In genomic region chr12:112977156-112977555, GRCm38 (mm10) we compare ENCODE assay signal across 8 mouse cellular contexts. TPM values are rescaled to one million over a fixed set of nuclear protein-coding genes. Genes with fewer than 3 reads are reported as not detected.
DNase-seq lines count a peak whose midpoint lies in the region; ATAC-seq and TF ChIP-seq lines count a peak whose summit lies in the region.

No protein-coding gene starts in this region.

- ATAC-seq in forebrain, embryonic 12.5 days (ENCODE audit: low FRiP score): no peak
- 0 out of 2 replicates have a peak, but pooled peaks have one; percentile 0 for ATAC-seq in liver, embryonic 14.5 days (ENCODE audit: insufficient read depth)

- H3K9ac ChIP-seq in forebrain, embryonic 12.5 days: peak overlapping the region; percentile 80
- peak overlapping the region; percentile 56 for H3K9ac ChIP-seq in liver, embryonic 14.5 days (replicated peaks)

- intact Hi-C loops in heart, postnatal 14 days (cut with DNase I): no loop called here

- 44% methylated on average over 12 of the region's 12 CpGs for WGBS in heart, embryonic 10.5 days
- 40% methylated on average over 12 of the region's 12 CpGs for WGBS in forebrain, embryonic 12.5 days
- WGBS in liver, embryonic 14.5 days (ENCODE audit: insufficient replicate concordance): 59% methylated on average over 12 of the region's 12 CpGs

- peak overlapping the region; percentile 89 for H3K4me2 ChIP-seq in forebrain, embryonic 12.5 days
- H3K4me2 ChIP-seq in liver, embryonic 14.5 days (ENCODE audit: low read depth): peak overlapping the region; percentile 64

- H3K9me3 ChIP-seq in heart, embryonic 10.5 days: no peaks in the 10 kb centered on the region
- H3K9me3 ChIP-seq in E14TG2a.4 (ENCODE audit: low read length): no peaks in the 10 kb centered on the region
- no peaks in the 10 kb centered on the region for H3K9me3 ChIP-seq in forebrain, embryonic 12.5 days
- no peaks in the 10 kb centered on the region for H3K9me3 ChIP-seq in liver, embryonic 14.5 days (ENCODE audit: control insufficient read depth, low read length)

- peak overlapping the region; percentile 79 for H3K4me3 ChIP-seq in heart, embryonic 10.5 days
- peak overlapping the region; percentile 90 for H3K4me3 ChIP-seq in E14TG2a.4 (replicated peaks; ENCODE audit: low read length)
- H3K4me3 ChIP-seq in forebrain, embryonic 12.5 days (replicated peaks): peak overlapping the region; percentile 72
- peak overlapping the region; percentile 63 to 69 for H3K4me3 ChIP-seq in liver, embryonic 14.5 days (ENCODE audit: insufficient read depth in 1 of 2, low read depth in 2 of 2, low read length in 2 of 2)

- peaks cover 76% of the 10 kb centered on the region for H3K36me3 ChIP-seq in heart, embryonic 10.5 days
- H3K36me3 ChIP-seq in E14TG2a.4 (ENCODE audit: insufficient read depth, low read length): peaks cover 76% of the 10 kb centered on the region
- H3K36me3 ChIP-seq in forebrain, embryonic 12.5 days (replicated peaks): peaks cover 72% of the 10 kb centered on the region
- H3K36me3 ChIP-seq in liver, embryonic 14.5 days (replicated peaks; ENCODE audit: control insufficient read depth, insufficient read depth, low read depth): peaks cover 26% of the 10 kb centered on the region

- TF ChIP-seq CTCF in E14TG2a.4 (conservative IDR thresholded peaks at IDR 0.05; ENCODE audit: low read length): no peak
- no peak for TF ChIP-seq CTCF in liver, embryonic 14.5 days (IDR thresholded peaks at IDR 0.05; ENCODE audit: low read depth)

- H3K27ac ChIP-seq in heart, embryonic 10.5 days: peak overlapping the region; percentile 94
- peak overlapping the region; percentile 90 for H3K27ac ChIP-seq in forebrain, embryonic 12.5 days
- no peak overlapping the region for H3K27ac ChIP-seq in liver, embryonic 14.5 days

- no peaks in the 10 kb centered on the region for H3K27me3 ChIP-seq in heart, embryonic 10.5 days (ENCODE audit: insufficient read depth, poor library complexity, severe bottlenecking)
- no peaks in the 10 kb centered on the region for H3K27me3 ChIP-seq in E14TG2a.4 (ENCODE audit: insufficient read depth, low read length)
- no peaks in the 10 kb centered on the region for H3K27me3 ChIP-seq in forebrain, embryonic 12.5 days
- H3K27me3 ChIP-seq in liver, embryonic 14.5 days (ENCODE audit: control insufficient read depth, insufficient read depth, low read length): no peaks in the 10 kb centered on the region

- H3K4me1 ChIP-seq in heart, embryonic 10.5 days: peaks cover 26% of the 10 kb centered on the region
- peaks cover 21% of the 10 kb centered on the region for H3K4me1 ChIP-seq in E14TG2a.4 (replicated peaks; ENCODE audit: low read depth, low read length)
- peaks cover 21% of the 10 kb centered on the region for H3K4me1 ChIP-seq in forebrain, embryonic 12.5 days
- peaks cover 0 to 3% of the 10 kb centered on the region in 2 experiments; a peak in 1 of 4 replicates for H3K4me1 ChIP-seq in liver, embryonic 14.5 days (replicated peaks; ENCODE audit: control insufficient read depth in 2 of 2, insufficient read depth in 2 of 2, low read length in 1 of 2)

- DNase-seq in heart, embryonic 10.5 days (ENCODE audit: low spot score): no peak
- no peak for DNase-seq in heart, postnatal 14 days
- DNase-seq in liver, embryonic 14.5 days (ENCODE audit: low read depth in 3 of 3, low spot score in 3 of 3): no peak
- no peak for DNase-seq in adrenal gland, adult 2 months
- DNase-seq in embryo, embryonic 10 days (ENCODE audit: low spot score): no peak
- no peak for DNase-seq in right cerebral cortex, postnatal 36 days (ENCODE audit: low spot score in 2 of 2)

- TF ChIP-seq EP300 in liver, embryonic 14.5 days (IDR thresholded peaks at IDR 0.05; ENCODE audit: low read depth): no peak

RNA-seq across cellular contexts. Expression of gene Btbd6, which starts 0.9 kb away (rescaled TPM):
- polyA plus RNA-seq in heart, embryonic 10.5 days (2016; fragmentation: Nextera tagmentation; extraction: Ambion mirVana): 22.3 and 23.6 TPM in 2 replicates
- 10 to 100 TPM; 16.8 TPM for total RNA-seq in heart, postnatal 14 days (2021)
- polyA plus RNA-seq in forebrain, embryonic 12.5 days (2016; fragmentation: Nextera tagmentation; extraction: Ambion mirVana): 28.2 and 29.2 TPM in 2 replicates
- polyA plus RNA-seq in liver, embryonic 14.5 days (2012; rRNA removed): 4.1 and 5.5 TPM in 2 replicates
- 3.3 and 4.6 TPM in 2 replicates for polyA plus RNA-seq in liver, embryonic 14.5 days (2014; fragmentation: Nextera tagmentation; extraction: Ambion mirVana)
- total RNA-seq in adrenal gland, adult 2 months (2021): 10 to 100 TPM; 14.6 to 24.7 TPM
- 165 and 232 TPM in 2 replicates for polyA plus RNA-seq in adrenal gland, adult 2 months (2012; rRNA removed)

RNA-seq across cellular contexts. Expression of gene Brf1, which starts 23.3 kb away (rescaled TPM):
- polyA plus RNA-seq in heart, embryonic 10.5 days (2016; fragmentation: Nextera tagmentation; extraction: Ambion mirVana): 35.3 and 41.5 TPM in 2 replicates
- 10 to 100 TPM; 28.3 to 28.8 TPM for total RNA-seq in heart, postnatal 14 days (2021)
- polyA plus RNA-seq in forebrain, embryonic 12.5 days (2016; fragmentation: Nextera tagmentation; extraction: Ambion mirVana): 70.2 and 74.2 TPM in 2 replicates
- 21.5 and 32.0 TPM in 2 replicates for polyA plus RNA-seq in liver, embryonic 14.5 days (2012; rRNA removed)
- polyA plus RNA-seq in liver, embryonic 14.5 days (2014; fragmentation: Nextera tagmentation; extraction: Ambion mirVana): 19.5 and 22.5 TPM in 2 replicates
- total RNA-seq in adrenal gland, adult 2 months (2021): 10 to 100 TPM; 41.9 to 46.8 TPM
- 70.6 and 71.2 TPM in 2 replicates for polyA plus RNA-seq in adrenal gland, adult 2 months (2012; rRNA removed)

RNA-seq across cellular contexts. Expression of gene Nudt14, which starts 35.2 kb away (rescaled TPM):
- polyA plus RNA-seq in heart, embryonic 10.5 days (2016; fragmentation: Nextera tagmentation; extraction: Ambion mirVana): 48.6 and 65.5 TPM in 2 replicates
- total RNA-seq in heart, postnatal 14 days (2021): 1 to 10 TPM; 8.3 to 8.6 TPM
- 51.5 and 54.4 TPM in 2 replicates for polyA plus RNA-seq in forebrain, embryonic 12.5 days (2016; fragmentation: Nextera tagmentation; extraction: Ambion mirVana)
- 6.3 and 7.5 TPM in 2 replicates for polyA plus RNA-seq in liver, embryonic 14.5 days (2012; rRNA removed)
- polyA plus RNA-seq in liver, embryonic 14.5 days (2014; fragmentation: Nextera tagmentation; extraction: Ambion mirVana): 16.9 and 18.4 TPM in 2 replicates
- total RNA-seq in adrenal gland, adult 2 months (2021): 10 to 100 TPM; 24.6 to 34.4 TPM
- polyA plus RNA-seq in adrenal gland, adult 2 months (2012; rRNA removed): 35.4 and 45.9 TPM in 2 replicates

RNA-seq across cellular contexts. Expression of gene Pacs2, which starts 37.2 kb away (rescaled TPM):
- 11.7 TPM in 2 replicates for polyA plus RNA-seq in heart, embryonic 10.5 days (2016; fragmentation: Nextera tagmentation; extraction: Ambion mirVana)
- 10 to 100 TPM; 29.0 to 32.1 TPM for total RNA-seq in heart, postnatal 14 days (2021)
- 26.3 and 27.6 TPM in 2 replicates for polyA plus RNA-seq in forebrain, embryonic 12.5 days (2016; fragmentation: Nextera tagmentation; extraction: Ambion mirVana)
- 9.1 and 11.7 TPM in 2 replicates for polyA plus RNA-seq in liver, embryonic 14.5 days (2012; rRNA removed)
- polyA plus RNA-seq in liver, embryonic 14.5 days (2014; fragmentation: Nextera tagmentation; extraction: Ambion mirVana): 3.7 and 5.4 TPM in 2 replicates
- 10 to 100 TPM; 38.7 to 42.1 TPM for total RNA-seq in adrenal gland, adult 2 months (2021)
- polyA plus RNA-seq in adrenal gland, adult 2 months (2012; rRNA removed): 51.9 and 66.9 TPM in 2 replicates

RNA-seq across cellular contexts. Expression of gene Jag2, which starts 47.6 kb away (rescaled TPM):
- 2.0 and 3.6 TPM in 2 replicates for polyA plus RNA-seq in heart, embryonic 10.5 days (2016; fragmentation: Nextera tagmentation; extraction: Ambion mirVana)
- total RNA-seq in heart, postnatal 14 days (2021): 10 to 100 TPM; 32.1 to 32.4 TPM
- 5.6 and 6.2 TPM in 2 replicates for polyA plus RNA-seq in forebrain, embryonic 12.5 days (2016; fragmentation: Nextera tagmentation; extraction: Ambion mirVana)
- 0.41 and 0.51 TPM in 2 replicates for polyA plus RNA-seq in liver, embryonic 14.5 days (2012; rRNA removed)
- 0.09 and 0.11 TPM in 2 replicates for polyA plus RNA-seq in liver, embryonic 14.5 days (2014; fragmentation: Nextera tagmentation; extraction: Ambion mirVana)
- 1 to 10 TPM; 3.5 to 6.1 TPM for total RNA-seq in adrenal gland, adult 2 months (2021)
- 12.8 and 25.8 TPM in 2 replicates for polyA plus RNA-seq in adrenal gland, adult 2 months (2012; rRNA removed)
